Mouse (Mus musculus) c-Kit-positive CD71-negative TER-119-negative erythroid progenitor cells, embryonic 14.5 days (primary cell): ENCODE results near the gene Nudt15.
"Not testable (repeated sequence)": the region's sequence is repeated elsewhere in the genome, so short reads cannot be mapped to it uniquely, and the experiment has no call there.

Source experiments
- DNase-seq: peaks from one replicate; pipeline ENCODE4 v3.0.0-alpha.2; 2013; ENCODE audit warnings: low read depth

Gene Nudt15

GRCm38 (mm10) chr14:73548051-73548450 lies at the start of gene Nudt15:
Gene Nudt15, minus strand, starts transcription at chr14:73548242.
- no peak for DNase-seq

- DNase-seq = no peak
Observed at GRCm38 (mm10) chr14:73592166-73592565, 44.1 kb upstream of the Nudt15 start.

- DNase-seq = no peak
Observed at GRCm38 (mm10) chr14:73588080-73588479, 40.0 kb upstream of the Nudt15 start.

GRCm38 (mm10) chr14:73576336-73576735 lies 28.3 kb upstream of the Nudt15 start:
- DNase-seq = no peak

GRCm38 (mm10) chr14:73574053-73574452 lies 26.0 kb upstream of the Nudt15 start:
- DNase-seq = no peak

- no peak for DNase-seq
Observed at GRCm38 (mm10) chr14:73571143-73571542, 23.1 kb upstream of the Nudt15 start.

GRCm38 (mm10) chr14:73569831-73570230 lies 21.8 kb upstream of the Nudt15 start:
- DNase-seq = not testable (repeated sequence)

- no peak for DNase-seq
Observed at GRCm38 (mm10) chr14:73553122-73553696, 5.2 kb upstream of the Nudt15 start.

GRCm38 (mm10) chr14:73552341-73553121 lies 4.5 kb upstream of the Nudt15 start:
- DNase-seq = peak; percentile 89

GRCm38 (mm10) chr14:73551164-73551563 lies 3.1 kb upstream of the Nudt15 start:
- no peak for DNase-seq

- DNase-seq = no peak
Observed at GRCm38 (mm10) chr14:73550732-73551131, 2.7 kb upstream of the Nudt15 start.

- DNase-seq = no peak
Observed at GRCm38 (mm10) chr14:73550291-73550690, 2.2 kb upstream of the Nudt15 start.

- DNase-seq = no peak
Observed at GRCm38 (mm10) chr14:73547034-73547433, 1.0 kb downstream of the Nudt15 start.

GRCm38 (mm10) chr14:73543781-73544180 lies 4.3 kb downstream of the Nudt15 start:
- DNase-seq = no peak

GRCm38 (mm10) chr14:73535641-73536040 lies 12.4 kb downstream of the Nudt15 start:
- no peak for DNase-seq

GRCm38 (mm10) chr14:73533755-73534465 lies 14.1 kb downstream of the Nudt15 start:
- DNase-seq = no peak

- not testable (repeated sequence) for DNase-seq
Observed at GRCm38 (mm10) chr14:73528661-73529060, 19.4 kb downstream of the Nudt15 start.

- peak; percentile 92 for DNase-seq
Observed at GRCm38 (mm10) chr14:73524766-73525448, 23.1 kb downstream of the Nudt15 start, which contains the start of gene Sucla2. Gene Sucla2, plus strand, starts transcription at chr14:73525319.

- no peak for DNase-seq
Observed at GRCm38 (mm10) chr14:73524136-73524535, 23.9 kb downstream of the Nudt15 start.

- DNase-seq = peak; percentile 92
Observed at GRCm38 (mm10) chr14:73509765-73510423, 38.1 kb downstream of the Nudt15 start, which contains the start of gene Med4. Gene Med4, plus strand, starts transcription at chr14:73510025.

GRCm38 (mm10) chr14:73508630-73509395 lies 39.2 kb downstream of the Nudt15 start:
- DNase-seq = no peak
